Mouse (Mus musculus): ENCODE measurements around the gene Nedd9.

DNA sequence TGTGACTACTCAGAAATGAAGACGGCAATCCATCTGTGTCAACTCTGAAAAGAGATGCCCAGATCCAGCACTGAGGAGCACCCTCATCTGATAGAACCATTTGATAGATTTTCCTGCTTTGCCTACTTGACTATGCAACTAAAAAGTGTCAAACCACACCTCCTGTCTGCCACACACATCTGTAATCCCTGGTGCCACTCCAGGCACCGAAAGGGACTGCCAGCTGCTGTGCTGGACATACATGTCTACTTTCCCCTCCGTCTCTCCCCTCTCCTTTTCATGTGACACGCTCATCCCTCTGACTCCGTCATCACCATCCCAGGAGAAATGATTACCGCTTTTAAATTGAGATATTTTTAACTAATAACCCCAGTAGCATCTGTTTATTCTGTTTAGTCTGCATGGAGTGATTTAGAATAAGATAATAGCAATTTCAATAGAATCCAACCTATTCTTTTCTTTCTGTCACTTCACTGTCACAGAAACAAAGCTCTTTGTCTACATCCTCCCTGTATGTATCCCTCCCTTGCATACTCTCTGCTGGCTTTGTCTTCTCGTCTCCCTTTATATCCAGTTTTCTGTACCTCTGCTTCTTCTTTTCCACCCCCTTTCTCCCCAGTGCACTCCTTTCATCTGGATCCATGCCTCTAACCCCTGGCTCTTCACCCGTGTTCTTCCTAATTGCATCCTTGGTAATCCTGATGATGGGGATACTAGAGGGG, 5.0 kb upstream of the Nedd9 start:
- TF ChIP-seq CTCF (IDR thresholded peaks at IDR 0.05; ENCODE audit: low read depth, low read length) (no peak), TAL1 (conservative IDR thresholded peaks at IDR 0.05; ENCODE audit: low read depth, low read length) (no peak)
